Mouse (Mus musculus) midbrain, embryonic 15.5 days (tissue): ENCODE results near the gene Apmap. TPM values are rescaled to one million over a fixed set of nuclear protein-coding genes. Genes with fewer than 3 reads are reported as not detected.

Experiments
- ATAC-seq: fragments of 200-750 bp; cut with Nextera tagmentation; replicated peaks from 2 replicates; pipeline ENCODE4 v1.8.0; 2017; ENCODE audit warnings: moderate TSS enrichment
- H3K27ac ChIP-seq: fragments of 300-500 bp; sonication (generic); 2 replicates; pipeline ENCODE4 v1.5.1; 2015; ENCODE audit warnings: mild to moderate bottlenecking, inconsistent platforms
- H3K27me3 ChIP-seq: fragments of 300-500 bp; sonication (generic); replicated peaks from 2 replicates; pipeline ENCODE4 v1.6.1; 2015; ENCODE audit warnings: inconsistent platforms
- H3K36me3 ChIP-seq: fragments of 300-500 bp; sonication (generic); replicated peaks from 2 replicates; pipeline ENCODE4 v1.6.1; 2015; ENCODE audit warnings: inconsistent platforms
- H3K4me1 ChIP-seq: fragments of 300-500 bp; sonication (generic); 2 replicates; pipeline ENCODE4 v1.6.1; 2015; ENCODE audit warnings: inconsistent platforms
- H3K4me2 ChIP-seq: fragments of 300-500 bp; sonication (generic); 2 replicates; pipeline ENCODE4 v1.6.1; 2015; ENCODE audit warnings: inconsistent platforms, mild to moderate bottlenecking, moderate library complexity
- H3K4me3 ChIP-seq: fragments of 300-500 bp; sonication (generic); 2 replicates; pipeline ENCODE4 v1.5.1; 2015; ENCODE audit warnings: mild to moderate bottlenecking, inconsistent platforms
- H3K9ac ChIP-seq: fragments of 300-500 bp; sonication (generic); 2 replicates; pipeline ENCODE4 v1.6.1; 2015; ENCODE audit warnings: mild to moderate bottlenecking, inconsistent platforms
- H3K9me3 ChIP-seq: fragments of 300-500 bp; sonication (generic); 2 replicates; pipeline ENCODE4 v1.6.1; 2016; ENCODE audit warnings: inconsistent platforms
- WGBS: fragments of 180-500 bp; shearing (Covaris S2); methylation state at CpG from one replicate; pipeline ENCODE4 v1.1.7; 2015; ENCODE audit warnings: mixed read lengths; 5-methylcytosine and 5-hydroxymethylcytosine counted together
- polyA plus RNA-seq: library from polyadenylated mRNA; unstranded; fragments of >200 nt; fragmentation: Nextera tagmentation; extraction: Ambion mirVana; gene quantifications from 2 replicates; pipeline ENCODE4 v1.2.1, GENCODE M21; 2015

Gene Apmap
- polyA plus RNA-seq, 1 experiment from 2014 or later = 42.1 TPM

GRCm38 (mm10) chr2:150643726-150644415 lies 35.5 kb upstream of the Apmap start:
- H3K9ac ChIP-seq = no peak overlapping the region
- H3K4me1 ChIP-seq = peaks cover 7% of the 10 kb centered on the region; the same call in 1 of the 2 replicates
- 33% methylated on average over 8 of the region's 8 CpGs for WGBS
- H3K27ac ChIP-seq = peak overlapping the region; percentile 86
- H3K9me3 ChIP-seq = no peaks in the 10 kb centered on the region
- H3K4me2 ChIP-seq = peak overlapping the region; percentile 28
- H3K36me3 ChIP-seq = no peaks in the 10 kb centered on the region
- ATAC-seq = peak; percentile 99
- H3K4me3 ChIP-seq = no peak overlapping the region
- H3K27me3 ChIP-seq = no peaks in the 10 kb centered on the region

GRCm38 (mm10) chr2:150643166-150643565 lies 34.8 kb upstream of the Apmap start:
- H3K4me1 ChIP-seq = peaks cover 3% of the 10 kb centered on the region; the same call in 1 of the 2 replicates
- no peaks in the 10 kb centered on the region for H3K27me3 ChIP-seq
- WGBS = 64% methylated on average over 1 of the region's 1 CpGs
- no peaks in the 10 kb centered on the region for H3K36me3 ChIP-seq
- ATAC-seq = no peak
- no peak overlapping the region for H3K4me2 ChIP-seq
- no peaks in the 10 kb centered on the region for H3K9me3 ChIP-seq
- peak overlapping the region; percentile 86 for H3K27ac ChIP-seq
- H3K4me3 ChIP-seq = no peak overlapping the region
- H3K9ac ChIP-seq = no peak overlapping the region

DNA sequence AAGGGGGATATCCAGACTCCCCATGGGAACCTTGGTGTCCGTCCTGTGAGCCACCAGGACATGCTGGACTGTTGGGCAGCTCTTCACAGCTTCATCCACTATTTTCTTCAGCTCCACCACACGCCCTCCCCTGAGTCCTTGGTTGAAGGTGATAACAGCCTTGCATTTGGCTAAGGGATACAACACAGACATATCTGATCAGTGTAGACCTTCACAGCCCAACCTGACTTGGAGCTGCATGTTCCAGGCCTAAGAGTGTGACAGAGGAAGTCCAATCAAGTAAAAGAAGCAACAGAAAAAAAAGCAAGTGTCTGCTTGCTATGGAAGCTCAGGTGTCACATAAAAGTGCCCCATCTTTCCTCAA lies 30.0 kb upstream of the Apmap start:
- 0 out of 2 replicates have a peak, but pooled peaks have one; percentile 20 for ATAC-seq
- Histone ChIP-seq H3K4me1 (peaks cover 5% of the 10 kb centered on the region), H3K4me3 (no peak overlapping the region), H3K4me2 (no peak overlapping the region), H3K9ac (no peak overlapping the region), H3K27me3 (no peaks in the 10 kb centered on the region), H3K36me3 (0 out of 2 replicates have a peak, but pooled peaks cover 3% of the 10 kb centered on the region), H3K9me3 (no peaks in the 10 kb centered on the region), H3K27ac (no peak overlapping the region)
- WGBS = 27% methylated on average over 2 of the region's 2 CpGs

- Histone ChIP-seq H3K9me3 (no peaks in the 10 kb centered on the region), H3K9ac (no peak overlapping the region), H3K4me1 (peaks cover 5% of the 10 kb centered on the region), H3K4me3 (no peak overlapping the region), H3K4me2 (no peak overlapping the region), H3K36me3 (0 out of 2 replicates have a peak, but pooled peaks cover 3% of the 10 kb centered on the region), H3K27me3 (no peaks in the 10 kb centered on the region), H3K27ac (peak overlapping the region; percentile 63; the same call in 1 of the 2 replicates)
- ATAC-seq = peak; percentile 75; the same call in 1 of the 2 replicates
- 34% methylated on average over 6 of the region's 6 CpGs for WGBS
These were observed 29.5 kb upstream of the Apmap start for GRCm38 (mm10) chr2:150637702-150638369.

DNA sequence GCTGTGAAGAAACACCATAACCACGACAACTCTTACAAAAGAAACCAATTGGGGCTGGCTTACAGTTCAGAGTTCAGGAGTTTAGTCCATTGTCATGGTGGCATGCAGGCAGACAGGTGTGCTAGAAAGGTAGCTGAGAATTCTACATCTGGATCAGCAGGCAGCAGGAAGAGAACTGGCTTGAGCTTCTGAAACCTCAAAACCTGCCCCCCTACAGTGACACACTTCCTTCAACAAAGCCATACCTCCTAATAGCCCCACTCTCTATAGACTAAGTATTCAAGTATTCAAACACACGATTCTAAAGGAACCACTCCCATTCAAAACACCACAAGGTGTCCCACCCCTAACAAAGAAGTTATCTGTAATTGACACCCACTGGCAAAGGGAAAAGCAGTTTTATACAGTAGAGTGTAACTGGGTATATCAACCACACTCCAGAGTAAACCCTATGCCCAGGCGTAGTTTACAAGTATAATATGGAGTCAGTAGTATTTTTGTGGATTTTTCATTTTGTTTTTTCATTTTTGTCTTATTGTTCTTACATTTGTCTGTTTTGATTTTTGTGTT lies 27.6 kb upstream of the Apmap start:
- no peaks in the 10 kb centered on the region for H3K9me3 ChIP-seq
- ATAC-seq = no peak
- 0 out of 2 replicates have a peak, but pooled peaks cover 3% of the 10 kb centered on the region for H3K36me3 ChIP-seq
- H3K4me3 ChIP-seq = no peak overlapping the region
- H3K4me1 ChIP-seq = peaks cover 5% of the 10 kb centered on the region
- no peak overlapping the region for H3K27ac ChIP-seq
- 73% methylated on average over 3 of the region's 3 CpGs for WGBS
- no peaks in the 10 kb centered on the region for H3K27me3 ChIP-seq
- H3K4me2 ChIP-seq = no peak overlapping the region
- no peak overlapping the region for H3K9ac ChIP-seq

- no peaks in the 10 kb centered on the region for H3K27me3 ChIP-seq
- ATAC-seq = no peak
- H3K36me3 ChIP-seq = 0 out of 2 replicates have a peak, but pooled peaks cover 3% of the 10 kb centered on the region
- 89% methylated on average over 4 of the region's 4 CpGs for WGBS
- H3K4me3 ChIP-seq = no peak overlapping the region
- no peak overlapping the region for H3K27ac ChIP-seq
- no peak overlapping the region for H3K9ac ChIP-seq
- no peak overlapping the region for H3K4me2 ChIP-seq
- H3K9me3 ChIP-seq = no peaks in the 10 kb centered on the region
- H3K4me1 ChIP-seq = no peaks in the 10 kb centered on the region
These were observed 20.9 kb upstream of the Apmap start for GRCm38 (mm10) chr2:150629255-150629654.

DNA sequence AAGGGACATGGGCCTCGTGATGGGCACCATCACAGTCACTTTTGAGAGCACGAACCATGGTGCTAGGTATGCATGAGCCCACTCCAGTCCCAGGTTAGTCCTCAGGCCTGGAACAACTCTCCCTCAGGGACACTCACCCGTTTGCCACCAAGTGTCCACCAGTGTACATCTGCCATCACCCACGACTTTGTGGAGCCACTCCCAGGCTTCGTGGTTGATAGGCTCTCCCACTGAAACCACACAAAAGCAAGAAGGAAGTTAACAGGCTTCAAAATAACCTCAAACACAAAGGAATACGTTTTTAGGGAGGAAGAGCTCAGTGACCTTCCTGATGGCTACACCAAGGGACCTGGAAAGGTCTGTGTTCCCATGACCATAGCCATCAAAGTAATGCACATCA lies 18.8 kb upstream of the Apmap start:
- H3K4me3 ChIP-seq = no peak overlapping the region
- H3K4me2 ChIP-seq = no peak overlapping the region
- no peak overlapping the region for H3K9ac ChIP-seq
- H3K36me3 ChIP-seq = no peaks in the 10 kb centered on the region; the same call in 1 of the 2 replicates
- no peaks in the 10 kb centered on the region for H3K9me3 ChIP-seq
- WGBS = 73% methylated on average over 6 of the region's 6 CpGs
- no peak overlapping the region for H3K27ac ChIP-seq
- no peaks in the 10 kb centered on the region for H3K27me3 ChIP-seq
- no peak for ATAC-seq
- no peaks in the 10 kb centered on the region for H3K4me1 ChIP-seq

DNA sequence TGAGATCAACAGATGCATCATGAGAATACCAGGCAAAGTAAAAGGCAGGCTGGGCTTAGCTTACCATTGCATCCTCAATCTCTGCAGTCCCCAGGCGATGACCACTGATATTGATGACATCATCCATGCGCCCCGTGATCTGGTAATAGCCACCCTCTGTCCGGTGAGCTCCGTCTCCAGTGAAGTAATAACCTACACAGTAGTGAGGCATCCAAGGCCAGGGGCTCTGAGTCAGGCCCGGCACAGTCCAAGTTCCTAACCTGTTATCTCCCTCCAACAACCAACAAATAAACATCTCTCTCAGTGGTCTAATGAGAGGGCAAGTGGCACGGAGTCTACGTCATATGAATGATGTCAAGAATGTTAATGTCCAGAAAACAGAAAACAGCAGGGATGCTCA lies 16.6 kb upstream of the Apmap start:
- 91% methylated on average over 8 of the region's 8 CpGs for WGBS
- Histone ChIP-seq H3K27me3 (no peaks in the 10 kb centered on the region), H3K9ac (no peak overlapping the region), H3K4me2 (no peak overlapping the region), H3K4me1 (no peaks in the 10 kb centered on the region), H3K4me3 (no peak overlapping the region), H3K27ac (no peak overlapping the region), H3K36me3 (no peaks in the 10 kb centered on the region; the same call in 1 of the 2 replicates), H3K9me3 (no peaks in the 10 kb centered on the region)
- no peak for ATAC-seq

DNA sequence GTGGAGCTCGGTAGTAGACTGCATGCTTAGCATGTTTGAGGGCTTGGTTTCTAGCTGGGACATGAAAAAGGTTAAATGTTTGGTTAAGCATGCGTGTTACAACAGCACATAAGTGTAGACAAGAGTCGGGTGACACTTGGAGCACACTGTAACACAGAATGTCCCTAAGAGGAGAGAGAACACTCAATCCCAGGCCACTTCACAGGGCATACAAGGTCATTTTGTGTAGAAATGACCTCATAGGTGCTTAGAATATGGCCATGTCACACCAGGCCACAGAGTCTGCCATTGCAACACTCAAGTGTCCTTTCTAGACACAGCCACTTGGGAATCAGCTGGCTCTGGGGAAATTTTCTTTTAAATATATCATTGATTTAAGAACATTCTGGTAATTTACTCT lies 15.6 kb upstream of the Apmap start:
- no peak for ATAC-seq
- H3K4me3 ChIP-seq = no peak overlapping the region
- H3K27ac ChIP-seq = no peak overlapping the region
- no peak overlapping the region for H3K9ac ChIP-seq
- H3K27me3 ChIP-seq = no peaks in the 10 kb centered on the region
- 88% methylated on average over 3 of the region's 3 CpGs for WGBS
- H3K4me2 ChIP-seq = no peak overlapping the region
- H3K36me3 ChIP-seq = no peaks in the 10 kb centered on the region; the same call in 1 of the 2 replicates
- H3K9me3 ChIP-seq = no peaks in the 10 kb centered on the region
- no peaks in the 10 kb centered on the region for H3K4me1 ChIP-seq

DNA sequence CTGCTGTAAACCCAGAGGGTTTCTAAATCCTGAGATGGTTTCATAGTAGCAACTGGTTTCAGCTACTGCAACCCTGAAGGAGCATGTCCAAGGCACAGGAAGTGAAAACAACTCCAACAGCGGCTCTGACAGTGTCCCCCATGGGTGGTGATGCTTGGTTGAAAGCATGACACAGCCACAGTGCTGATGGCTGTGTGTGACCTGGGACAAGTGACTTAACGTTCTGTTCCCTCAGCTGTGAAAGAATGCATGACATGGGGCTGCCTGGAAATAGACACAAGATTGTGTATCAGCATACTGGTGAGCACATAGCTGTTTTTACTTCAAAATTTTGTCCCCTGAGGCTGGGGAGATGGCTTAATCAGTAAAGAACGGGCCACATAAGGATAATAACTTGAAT lies 13.3 kb upstream of the Apmap start:
- H3K36me3 ChIP-seq = no peaks in the 10 kb centered on the region; the same call in 1 of the 2 replicates

GRCm38 (mm10) chr2:150610097-150610496 lies 1.7 kb upstream of the Apmap start:
- no peaks in the 10 kb centered on the region for H3K36me3 ChIP-seq
- H3K4me1 ChIP-seq = peaks cover 15% of the 10 kb centered on the region
- H3K4me3 ChIP-seq = no peak overlapping the region
- no peaks in the 10 kb centered on the region for H3K9me3 ChIP-seq
- ATAC-seq = no peak
- WGBS = 79% methylated on average over 3 of the region's 3 CpGs
- no peak overlapping the region for H3K4me2 ChIP-seq
- H3K9ac ChIP-seq = no peak overlapping the region
- no peaks in the 10 kb centered on the region for H3K27me3 ChIP-seq
- H3K27ac ChIP-seq = no peak overlapping the region

More for the DNA sequence above, 13.3 kb upstream of the Apmap start:
- no peaks in the 10 kb centered on the region for H3K27me3 ChIP-seq
- H3K9ac ChIP-seq = no peak overlapping the region
- H3K27ac ChIP-seq = no peak overlapping the region
- no peaks in the 10 kb centered on the region for H3K4me1 ChIP-seq
- 72% methylated on average over 3 of the region's 3 CpGs for WGBS
- ATAC-seq = no peak
- H3K4me2 ChIP-seq = no peak overlapping the region
- H3K4me3 ChIP-seq = no peak overlapping the region
- H3K9me3 ChIP-seq = no peaks in the 10 kb centered on the region

DNA sequence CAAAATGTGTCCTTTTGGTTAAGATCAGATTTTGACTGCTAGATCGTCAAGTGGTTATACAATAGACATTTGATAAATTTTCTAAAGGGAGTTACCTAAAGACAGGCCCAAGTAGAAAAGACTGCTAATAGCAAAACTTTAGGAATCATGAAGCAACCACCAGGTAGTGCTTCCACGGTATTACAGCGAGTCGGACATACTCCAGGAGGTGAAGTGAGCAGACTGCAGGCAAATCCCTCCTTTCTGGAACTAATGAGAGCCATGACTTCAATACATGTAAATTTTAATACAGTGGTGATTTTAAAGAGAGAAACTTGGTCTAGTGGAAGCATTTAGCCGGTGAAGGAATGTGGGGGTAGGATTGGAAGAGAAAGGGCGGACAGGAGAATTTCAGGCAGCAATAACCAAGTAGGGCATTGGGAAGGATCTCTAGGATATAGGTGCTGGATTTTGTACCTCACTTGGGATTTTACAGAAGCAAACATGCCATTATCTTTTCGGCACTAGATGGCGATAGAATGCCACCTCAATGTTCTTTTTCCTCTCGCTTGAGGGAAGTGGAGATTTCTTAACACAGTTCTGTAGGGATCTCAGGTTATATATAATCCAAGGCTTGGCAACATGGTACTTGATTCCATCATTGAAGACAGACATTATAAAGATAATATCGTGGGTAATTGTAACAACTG lies 649 bp upstream of the Apmap start:
- peak; percentile 68 for ATAC-seq
- WGBS = under 1% methylated on average over 10 of the region's 10 CpGs

More for the DNA sequence above, 649 bp upstream of the Apmap start:
- H3K9me3 ChIP-seq = no peaks in the 10 kb centered on the region
- H3K27me3 ChIP-seq = no peaks in the 10 kb centered on the region
- H3K4me3 ChIP-seq = peak overlapping the region; percentile 85
- peaks cover 15% of the 10 kb centered on the region for H3K4me1 ChIP-seq
- H3K27ac ChIP-seq = peak overlapping the region; percentile 66; the same call in 1 of the 2 replicates
- peak overlapping the region; percentile 77 for H3K9ac ChIP-seq
- H3K36me3 ChIP-seq = 0 out of 2 replicates have a peak, but pooled peaks cover 3% of the 10 kb centered on the region
- H3K4me2 ChIP-seq = peak overlapping the region; percentile 79
